Mouse (Mus musculus): ENCODE measurements around the gene Itih4.

The Itih4 gene

GRCm38 (mm10) chr14:30879794-30880193, 6.5 kb upstream of the Itih4 start:
- no peak for DNase-seq (ENCODE audit: low spot score)

- DNase-seq (ENCODE audit: low spot score): no peak
Measured at GRCm38 (mm10) chr14:30880251-30880650, 6.0 kb upstream of the Itih4 start.

GRCm38 (mm10) chr14:30880811-30881717, 5.2 kb upstream of the Itih4 start:
- peak; percentile 39 for DNase-seq (ENCODE audit: low spot score)

- DNase-seq (ENCODE audit: low spot score): no peak
Measured at GRCm38 (mm10) chr14:30881718-30882108, 4.6 kb upstream of the Itih4 start.

GRCm38 (mm10) chr14:30885298-30885697, 978 bp upstream of the Itih4 start:
- DNase-seq (ENCODE audit: low spot score): peak; percentile 28

GRCm38 (mm10) chr14:30888271-30888732, 2.0 kb downstream of the Itih4 start:
- DNase-seq (ENCODE audit: low spot score): peak; percentile 46

- no peak for DNase-seq (ENCODE audit: low spot score)
Measured at GRCm38 (mm10) chr14:30899972-30900371, 13.7 kb downstream of the Itih4 start.

GRCm38 (mm10) chr14:30902628-30903027, 16.4 kb downstream of the Itih4 start:
- no peak for DNase-seq (ENCODE audit: low spot score)

GRCm38 (mm10) chr14:30903036-30903435, 16.8 kb downstream of the Itih4 start:
- no peak for DNase-seq (ENCODE audit: low spot score)

- no peak for DNase-seq (ENCODE audit: low spot score)
Measured at GRCm38 (mm10) chr14:30904307-30904706, 18.0 kb downstream of the Itih4 start.

- no peak for DNase-seq (ENCODE audit: low spot score)
Measured at GRCm38 (mm10) chr14:30906001-30906400, 19.7 kb downstream of the Itih4 start.

GRCm38 (mm10) chr14:30907814-30908265, 21.6 kb downstream of the Itih4 start:
- no peak for DNase-seq (ENCODE audit: low spot score)

GRCm38 (mm10) chr14:30911141-30911540, 24.9 kb downstream of the Itih4 start:
- no peak for DNase-seq (ENCODE audit: low spot score)

- DNase-seq (ENCODE audit: low spot score): no peak
Measured at GRCm38 (mm10) chr14:30912641-30913040, 26.4 kb downstream of the Itih4 start.

- peak; percentile 42 for DNase-seq (ENCODE audit: low spot score)
Measured at GRCm38 (mm10) chr14:30913404-30913803, 27.1 kb downstream of the Itih4 start.

GRCm38 (mm10) chr14:30916516-30916915, 30.2 kb downstream of the Itih4 start:
- no peak for DNase-seq (ENCODE audit: low spot score)

GRCm38 (mm10) chr14:30922053-30922670, 35.9 kb downstream of the Itih4 start:
- DNase-seq (ENCODE audit: low spot score): no peak

GRCm38 (mm10) chr14:30923375-30924105, 37.3 kb downstream of the Itih4 start, which contains the start of gene Itih3:
TSS of gene Itih3 (minus strand) at chr14:30923760.
- no peak for DNase-seq (ENCODE audit: low spot score)

GRCm38 (mm10) chr14:30925492-30925891, 39.2 kb downstream of the Itih4 start:
- no peak for DNase-seq (ENCODE audit: low spot score)

- DNase-seq (ENCODE audit: low spot score): no peak
Measured at GRCm38 (mm10) chr14:30930386-30930785, 44.1 kb downstream of the Itih4 start.

- no peak for DNase-seq (ENCODE audit: low spot score)
Measured at GRCm38 (mm10) chr14:30933351-30933750, 47.1 kb downstream of the Itih4 start.

- no peak for DNase-seq (ENCODE audit: low spot score)
Measured at GRCm38 (mm10) chr14:30942254-30942653, 56.0 kb downstream of the Itih4 start.
